Mouse (Mus musculus) liver, embryonic 16.5 days (tissue): Measurements from ENCODE around the gene Trio. TPM values are rescaled to one million over a fixed set of nuclear protein-coding genes. Genes with fewer than 3 reads are reported as not detected.

Experiments used
- ATAC-seq: fragments of 200-750 bp; cut with Nextera tagmentation; 2 replicates; pipeline ENCODE4 v1.8.0; 2017; ENCODE audit warnings: low read depth, mild to moderate bottlenecking, moderate number of reproducible peaks, moderate library complexity
- H3K27ac ChIP-seq: fragments of 300-500 bp; sonication (generic); 2 replicates; pipeline ENCODE4 v1.5.1; 2014; ENCODE audit warnings: mild to moderate bottlenecking, low read length
- H3K27me3 ChIP-seq: fragments of 300-500 bp; sonication (generic); 2 replicates; pipeline ENCODE4 v1.6.1; 2014; ENCODE audit warnings: low read depth, low read length, mixed read lengths; ENCODE audit not compliant: control insufficient read depth, insufficient read depth
- H3K36me3 ChIP-seq: fragments of 300-500 bp; sonication (generic); 2 replicates; pipeline ENCODE4 v1.6.1; 2014; ENCODE audit warnings: mild to moderate bottlenecking; ENCODE audit not compliant: control insufficient read depth, insufficient read depth
- H3K4me1 ChIP-seq: fragments of 300-500 bp; sonication (generic); 2 replicates; pipeline ENCODE4 v1.6.1; 2014; ENCODE audit warnings: low read depth, low read length, mixed read lengths; ENCODE audit not compliant: control insufficient read depth
- H3K4me2 ChIP-seq: fragments of 300-500 bp; sonication (generic); 2 replicates; pipeline ENCODE4 v1.6.1; 2014; ENCODE audit warnings: low read depth, low read length, mixed read lengths
- H3K4me3 ChIP-seq: fragments of 300-500 bp; sonication (generic); 2 replicates; pipeline ENCODE4 v1.5.1; 2014; ENCODE audit warnings: low read depth, mild to moderate bottlenecking, low read length
- H3K9ac ChIP-seq: fragments of 300-500 bp; sonication (generic); 2 replicates; pipeline ENCODE4 v1.6.1; 2014; ENCODE audit warnings: low read depth, low read length
- H3K9me3 ChIP-seq: fragments of 300-500 bp; sonication (generic); replicated peaks from 2 replicates; pipeline ENCODE4 v1.6.1; 2016; ENCODE audit warnings: low read length; ENCODE audit not compliant: control insufficient read depth
- WGBS: fragments of 180-500 bp; shearing (Covaris S2); extraction: QIAGEN DNeasy Blood & Tissue Kit; methylation state at CpG from one replicate; pipeline ENCODE4 v1.1.7; 2014; ENCODE audit not compliant: insufficient replicate concordance; 5-methylcytosine and 5-hydroxymethylcytosine counted together
- polyA plus RNA-seq: library from polyadenylated mRNA; unstranded; fragments of >200 nt; fragmentation: Nextera tagmentation; extraction: Ambion mirVana; gene quantifications from 2 replicates; pipeline ENCODE4 v1.2.1, GENCODE M21; 2015

Gene Trio
- polyA plus RNA-seq, 1 experiment from 2014 or later: 3.2 TPM

- Histone ChIP-seq H3K27me3 (no peaks in the 10 kb centered on the region), H3K9me3 (no peaks in the 10 kb centered on the region), H3K4me3 (no peak overlapping the region), H3K9ac (no peak overlapping the region), H3K36me3 (no peaks in the 10 kb centered on the region), H3K4me2 (no peak overlapping the region), H3K27ac (no peak overlapping the region), H3K4me1 (no peaks in the 10 kb centered on the region; the same call in 1 of the 2 replicates)
- WGBS: 65% methylated on average over 5 of the region's 5 CpGs
- ATAC-seq: no peak
These were observed 71.3 kb downstream of the Trio start for GRCm38 (mm10) chr15:27954356-27954755.

GRCm38 (mm10) chr15:27953570-27953969 lies 72.1 kb downstream of the Trio start:
- H3K9me3 ChIP-seq: no peaks in the 10 kb centered on the region
- ATAC-seq: no peak
- H3K4me2 ChIP-seq: no peak overlapping the region
- H3K4me1 ChIP-seq: no peaks in the 10 kb centered on the region; the same call in 1 of the 2 replicates
- H3K9ac ChIP-seq: no peak overlapping the region
- H3K27me3 ChIP-seq: no peaks in the 10 kb centered on the region
- WGBS: 45% methylated on average over 3 of the region's 3 CpGs
- H3K4me3 ChIP-seq: no peak overlapping the region
- no peaks in the 10 kb centered on the region for H3K36me3 ChIP-seq
- no peak overlapping the region for H3K27ac ChIP-seq

DNA sequence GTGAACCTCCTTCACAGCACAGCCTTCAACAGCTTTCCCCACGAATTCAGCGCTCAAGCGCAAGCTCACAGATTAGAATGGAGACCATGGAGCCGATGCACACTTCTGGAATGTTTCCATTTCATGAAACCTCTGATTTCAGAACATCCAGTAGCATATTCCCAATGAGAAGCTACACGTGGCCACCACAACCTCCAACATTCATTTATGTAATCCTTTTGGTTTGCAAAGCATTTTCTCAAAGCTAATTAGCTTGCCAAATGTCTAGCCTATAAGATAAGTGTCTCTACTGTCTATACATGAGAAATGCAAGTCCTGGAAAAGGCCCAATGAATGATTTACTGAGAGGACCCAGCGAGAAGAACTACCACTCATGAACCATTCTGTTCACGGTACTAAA lies 74.5 kb downstream of the Trio start:
- Histone ChIP-seq H3K27ac (no peak overlapping the region), H3K36me3 (no peaks in the 10 kb centered on the region), H3K9me3 (no peaks in the 10 kb centered on the region), H3K4me3 (no peak overlapping the region), H3K4me2 (no peak overlapping the region), H3K4me1 (no peaks in the 10 kb centered on the region), H3K27me3 (no peaks in the 10 kb centered on the region), H3K9ac (no peak overlapping the region)
- no peak for ATAC-seq
- 66% methylated on average over 7 of the region's 7 CpGs for WGBS

DNA sequence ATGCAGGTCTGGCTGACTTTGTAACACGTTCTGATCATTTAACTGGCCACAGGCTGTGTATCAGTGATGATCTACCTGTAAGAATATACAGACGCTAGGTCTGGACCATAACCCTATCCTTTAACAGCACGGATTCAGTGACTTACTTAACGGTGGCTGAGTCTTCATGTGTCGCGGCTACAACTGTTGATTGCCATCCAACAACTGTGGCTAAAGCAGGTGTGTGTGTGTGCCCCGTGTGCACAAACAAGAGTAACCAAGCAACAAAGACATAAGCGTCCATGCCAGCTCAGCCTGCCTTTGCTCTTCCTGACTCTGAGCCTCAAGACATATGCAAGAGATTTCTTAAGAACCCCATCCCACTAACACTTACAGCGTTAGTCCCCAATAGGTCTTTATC lies 76.5 kb downstream of the Trio start:
- no peak overlapping the region for H3K4me2 ChIP-seq
- H3K9ac ChIP-seq: no peak overlapping the region
- ATAC-seq: no peak
- no peaks in the 10 kb centered on the region for H3K9me3 ChIP-seq
- H3K27me3 ChIP-seq: no peaks in the 10 kb centered on the region
- no peaks in the 10 kb centered on the region for H3K4me1 ChIP-seq
- 69% methylated on average over 9 of the region's 9 CpGs for WGBS
- H3K27ac ChIP-seq: no peak overlapping the region
- H3K36me3 ChIP-seq: no peaks in the 10 kb centered on the region
- H3K4me3 ChIP-seq: no peak overlapping the region

GRCm38 (mm10) chr15:27947880-27948279 lies 77.8 kb downstream of the Trio start:
- no peak overlapping the region for H3K9ac ChIP-seq
- H3K4me2 ChIP-seq: no peak overlapping the region
- no peaks in the 10 kb centered on the region for H3K36me3 ChIP-seq
- H3K4me3 ChIP-seq: no peak overlapping the region
- no peaks in the 10 kb centered on the region for H3K4me1 ChIP-seq
- no peak for ATAC-seq
- WGBS: 75% methylated on average over 3 of the region's 3 CpGs
- H3K27ac ChIP-seq: no peak overlapping the region
- H3K27me3 ChIP-seq: no peaks in the 10 kb centered on the region
- H3K9me3 ChIP-seq: no peaks in the 10 kb centered on the region

DNA sequence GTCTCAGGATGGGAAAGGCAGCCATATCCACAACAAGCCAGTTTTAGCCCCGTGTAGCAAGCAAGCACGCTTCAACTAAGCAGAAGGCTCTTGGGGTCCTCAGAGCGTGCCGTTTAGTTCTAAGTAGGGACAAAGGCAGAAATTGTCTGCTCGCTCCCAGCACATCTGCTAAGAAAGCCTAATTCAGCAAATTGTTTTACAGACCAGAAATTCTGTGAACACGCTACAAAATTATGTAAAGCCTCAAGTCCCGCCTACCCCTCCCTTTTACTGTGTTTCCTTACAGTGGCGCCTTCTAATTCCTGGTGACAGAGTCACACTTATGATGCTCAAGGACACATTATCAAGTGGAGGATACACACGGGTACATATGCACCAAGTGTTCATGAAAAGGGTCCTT lies 80.1 kb downstream of the Trio start:
- H3K4me2 ChIP-seq: no peak overlapping the region
- no peak overlapping the region for H3K27ac ChIP-seq
- H3K9me3 ChIP-seq: no peaks in the 10 kb centered on the region
- no peak for ATAC-seq
- H3K4me3 ChIP-seq: no peak overlapping the region
- 67% methylated on average over 9 of the region's 9 CpGs for WGBS
- no peaks in the 10 kb centered on the region for H3K36me3 ChIP-seq
- no peaks in the 10 kb centered on the region for H3K27me3 ChIP-seq
- no peak overlapping the region for H3K9ac ChIP-seq
- H3K4me1 ChIP-seq: no peaks in the 10 kb centered on the region; the same call in 1 of the 2 replicates

DNA sequence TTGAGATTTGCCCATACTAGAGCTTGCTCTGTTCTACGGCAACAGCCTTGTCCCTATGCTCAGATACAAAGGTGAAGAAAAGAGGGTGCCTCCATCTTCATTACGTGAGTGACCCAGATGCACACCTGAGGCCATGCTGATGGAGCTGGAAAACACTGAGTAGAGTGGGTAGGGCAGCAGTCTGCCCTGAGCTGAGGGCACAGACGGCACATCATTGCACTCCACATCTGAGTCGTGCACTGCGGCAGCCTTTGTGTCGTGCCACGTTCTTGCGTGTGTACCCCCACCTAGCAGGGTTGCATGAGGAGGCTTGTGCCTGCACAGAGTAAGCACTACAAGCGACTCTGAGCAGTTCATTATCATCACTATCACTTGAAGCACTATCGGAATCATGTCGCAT lies 80.8 kb downstream of the Trio start:
- no peak overlapping the region for H3K4me3 ChIP-seq
- H3K9ac ChIP-seq: no peak overlapping the region
- no peaks in the 10 kb centered on the region for H3K9me3 ChIP-seq
- H3K4me1 ChIP-seq: no peaks in the 10 kb centered on the region; the same call in 1 of the 2 replicates
- no peak overlapping the region for H3K4me2 ChIP-seq
- no peaks in the 10 kb centered on the region for H3K27me3 ChIP-seq
- H3K36me3 ChIP-seq: no peaks in the 10 kb centered on the region
- no peak overlapping the region for H3K27ac ChIP-seq
- WGBS: 79% methylated on average over 11 of the region's 11 CpGs
- ATAC-seq: no peak

GRCm38 (mm10) chr15:27943486-27944195 lies 82.0 kb downstream of the Trio start:
- no peak overlapping the region for H3K9ac ChIP-seq
- no peaks in the 10 kb centered on the region for H3K27me3 ChIP-seq
- ATAC-seq: no peak
- 70% methylated on average over 18 of the region's 18 CpGs for WGBS
- no peak overlapping the region for H3K27ac ChIP-seq
- no peaks in the 10 kb centered on the region for H3K9me3 ChIP-seq
- no peaks in the 10 kb centered on the region; the same call in 1 of the 2 replicates for H3K4me1 ChIP-seq
- no peak overlapping the region for H3K4me3 ChIP-seq
- no peak overlapping the region for H3K4me2 ChIP-seq
- H3K36me3 ChIP-seq: no peaks in the 10 kb centered on the region

- peaks cover 1% of the 10 kb centered on the region; the same call in 1 of the 2 replicates for H3K4me1 ChIP-seq
- no peak overlapping the region for H3K27ac ChIP-seq
- no peak for ATAC-seq
- H3K36me3 ChIP-seq: no peaks in the 10 kb centered on the region
- H3K27me3 ChIP-seq: no peaks in the 10 kb centered on the region
- H3K4me3 ChIP-seq: no peak overlapping the region
- H3K9me3 ChIP-seq: no peaks in the 10 kb centered on the region
- H3K4me2 ChIP-seq: no peak overlapping the region
- no peak overlapping the region for H3K9ac ChIP-seq
- WGBS: 67% methylated on average over 11 of the region's 11 CpGs
These were observed 83.3 kb downstream of the Trio start for GRCm38 (mm10) chr15:27942148-27942847.
